In genomic region chr7:142393191-142393590, GRCm38 (mm10) we compare ENCODE assay signal across 8 mouse cellular contexts. TPM values are rescaled to one million over a fixed set of nuclear protein-coding genes. Genes with fewer than 3 reads are reported as not detected.
A peak's percentile ranks its signal among the peaks of the same experiment; 100 is the strongest.
DNase-seq lines count a peak whose midpoint lies in the region; ATAC-seq and TF ChIP-seq lines count a peak whose summit lies in the region.

No protein-coding gene starts in this region.

- 41% methylated on average over 4 of the region's 4 CpGs for WGBS in liver, adult 2 months
- 19% methylated on average over 4 of the region's 4 CpGs for WGBS in stomach, embryonic 14.5 days

- H3K79me2 ChIP-seq in liver, adult 2 months (ENCODE audit: control insufficient read depth, insufficient read depth, low read length) = no peaks in the 10 kb centered on the region

- H3K9ac ChIP-seq in liver, adult 2 months (ENCODE audit: low read depth, low read length) = no peak overlapping the region
- no peak overlapping the region for H3K9ac ChIP-seq in stomach, embryonic 14.5 days (replicated peaks; ENCODE audit: low read depth, low read length)

- H3K27me3 ChIP-seq in liver, adult 2 months (ENCODE audit: control insufficient read depth, insufficient read depth, low read length) = no peaks in the 10 kb centered on the region
- no peaks in the 10 kb centered on the region for H3K27me3 ChIP-seq in stomach, embryonic 14.5 days (ENCODE audit: control insufficient read depth, insufficient read depth, low read length)

- no peaks in the 10 kb centered on the region for H3K36me3 ChIP-seq in liver, adult 2 months (ENCODE audit: control insufficient read depth, insufficient read depth, low read length)
- H3K36me3 ChIP-seq in stomach, embryonic 14.5 days (ENCODE audit: control insufficient read depth, insufficient read depth, low read length) = no peaks in the 10 kb centered on the region

- TF ChIP-seq CTCF in liver, adult 2 months (IDR thresholded peaks at IDR 0.05; ENCODE audit: low read depth, low read length) = no peak

- TF ChIP-seq POLR2A in liver, adult 2 months (IDR thresholded peaks at IDR 0.05; ENCODE audit: extremely low read depth, insufficient read depth, low read length) = no peak

- H3K9me3 ChIP-seq in stomach, embryonic 14.5 days (ENCODE audit: control insufficient read depth, low read depth, low read length) = no peaks in the 10 kb centered on the region

- DNase-seq in thymus, postnatal 4 days = peak; percentile 41
- DNase-seq in thymus, postnatal 25 days = no peak
- peak; percentile 40 for DNase-seq in brain, adult 2 months (ENCODE audit: low read depth, low spot score)
- peak; percentile 24 for DNase-seq in liver, adult 2 months (ENCODE audit: extremely low read depth, low read depth, low spot score)
- DNase-seq in right cerebral cortex, adult 18-20 months = no peak
- no peak for DNase-seq in frontal cortex, postnatal 36 days (ENCODE audit: low spot score in 2 of 2)
- no peak for DNase-seq in layer of hippocampus, adult 8-10 months (ENCODE audit: low spot score in 2 of 2)

- ATAC-seq in stomach, embryonic 14.5 days (ENCODE audit: insufficient number of reproducible peaks, insufficient read depth, low FRiP score, low read depth) = peak; percentile 68; the same call in 1 of the 2 replicates

- H3K4me2 ChIP-seq in stomach, embryonic 14.5 days (replicated peaks; ENCODE audit: low read depth, low read length) = no peak overlapping the region

- peak overlapping the region; percentile 2; the same call in 1 of the 2 replicates for H3K27ac ChIP-seq in liver, adult 2 months (replicated peaks; ENCODE audit: insufficient read depth, low read depth, low read length)
- no peak overlapping the region for H3K27ac ChIP-seq in stomach, embryonic 14.5 days (ENCODE audit: low read length)

- no peak overlapping the region for H3K4me3 ChIP-seq in liver, adult 2 months (ENCODE audit: insufficient read depth, low read depth, low read length)
- no peak overlapping the region for H3K4me3 ChIP-seq in stomach, embryonic 14.5 days (ENCODE audit: low read depth, low read length)

- H3K4me1 ChIP-seq in liver, adult 2 months (ENCODE audit: control insufficient read depth, insufficient read depth, low read length) = no peaks in the 10 kb centered on the region; the same call in 1 of the 2 replicates
- H3K4me1 ChIP-seq in stomach, embryonic 14.5 days (ENCODE audit: control insufficient read depth, insufficient read depth, low read length) = no peaks in the 10 kb centered on the region

RNA-seq across cellular contexts. Expression of gene Ctsd, which starts 5.4 kb away (rescaled TPM):
- total RNA-seq in liver, adult 2 months (2014; rRNA removed) = 215 and 244 TPM in 2 replicates
- 355 and 444 TPM in 2 replicates for polyA plus RNA-seq in liver, adult 2 months (2012; rRNA removed)
- polyA plus RNA-seq in stomach, embryonic 14.5 days (2014; fragmentation: Nextera tagmentation; extraction: Ambion mirVana) = 267 and 273 TPM in 2 replicates
- total RNA-seq in layer of hippocampus, adult 8-10 months (2022) = 1,000 to 10,000 TPM in 2 of 4 experiments, 100 to 1,000 TPM in 2; 302 to 1,974 (median 897) TPM

RNA-seq across cellular contexts. Expression of gene Gm49369, which starts 10.7 kb away (rescaled TPM):
- total RNA-seq in liver, adult 2 months (2014; rRNA removed) = 126 and 130 TPM in 2 replicates
- polyA plus RNA-seq in liver, adult 2 months (2012; rRNA removed) = 0.38 TPM in 1 of 2 replicates, not detected in the other
- polyA plus RNA-seq in stomach, embryonic 14.5 days (2014; fragmentation: Nextera tagmentation; extraction: Ambion mirVana) = not detected in 2 replicates
- total RNA-seq in layer of hippocampus, adult 8-10 months (2022) = 10 to 100 TPM in 2 of 4 experiments, 1 to 10 TPM in 2; 2.0 to 27.5 (median 16.4) TPM

RNA-seq across cellular contexts. Expression of gene Ifitm10, which starts 19.6 kb away (rescaled TPM):
- total RNA-seq in liver, adult 2 months (2014; rRNA removed) = 0.54 and 0.65 TPM in 2 replicates
- polyA plus RNA-seq in liver, adult 2 months (2012; rRNA removed) = 0.71 and 1.00 TPM in 2 replicates
- polyA plus RNA-seq in stomach, embryonic 14.5 days (2014; fragmentation: Nextera tagmentation; extraction: Ambion mirVana) = 1.2 and 2.5 TPM in 2 replicates
- 10 to 100 TPM; 33.3 to 40.3 (median 35.8) TPM for total RNA-seq in layer of hippocampus, adult 8-10 months (2022)

RNA-seq across cellular contexts. Expression of gene Syt8, which starts 41.5 kb away (rescaled TPM):
- not detected in 2 replicates for total RNA-seq in liver, adult 2 months (2014; rRNA removed)
- not detected in 2 replicates for polyA plus RNA-seq in liver, adult 2 months (2012; rRNA removed)
- polyA plus RNA-seq in stomach, embryonic 14.5 days (2014; fragmentation: Nextera tagmentation; extraction: Ambion mirVana) = 4.8 and 6.6 TPM in 2 replicates
- total RNA-seq in layer of hippocampus, adult 8-10 months (2022) = 1 to 10 TPM in 2 of 4 experiments, under 1 TPM in 1, not detected in 1; 0.29 to 2.3 (median 1.9) TPM

RNA-seq across cellular contexts. Expression of gene Tnni2, which starts 48.4 kb away (rescaled TPM):
- 10.1 TPM in 1 of 2 replicates, not detected in the other for total RNA-seq in liver, adult 2 months (2014; rRNA removed)
- not detected in 2 replicates for polyA plus RNA-seq in liver, adult 2 months (2012; rRNA removed)
- polyA plus RNA-seq in stomach, embryonic 14.5 days (2014; fragmentation: Nextera tagmentation; extraction: Ambion mirVana) = 4.6 and 5.8 TPM in 2 replicates
- total RNA-seq in layer of hippocampus, adult 8-10 months (2022) = 1 to 10 TPM; 1.2 to 4.9 (median 2.7) TPM

Comparison
In these comparisons a context has a peak if more than half of its experiments do, and no peak if none do; other contexts are left out.
1. DNase-seq: peak in thymus, postnatal 4 days (single experiment), brain, adult 2 months (single experiment) and liver, adult 2 months (single experiment); none in thymus, postnatal 25 days (single experiment), right cerebral cortex, adult 18-20 months (single experiment), frontal cortex, postnatal 36 days (0 of 2) and layer of hippocampus, adult 8-10 months (0 of 2).
2. RNA of gene Ifitm10, which starts 19.6 kb away (total RNA-seq): 33.3 to 40.3 TPM in layer of hippocampus, adult 8-10 months; 0.54 to 0.65 TPM in liver, adult 2 months; every median in the first group is over 10 times any median in the second.